Mouse (Mus musculus): Measurements from ENCODE around the gene Ntn5. TPM values are rescaled to one million over a fixed set of nuclear protein-coding genes. Genes with fewer than 3 reads are reported as not detected.
"Not testable (repeated sequence)": the region's sequence is repeated elsewhere in the genome, so short reads cannot be mapped to it uniquely, and the experiment has no call there.

Gene Ntn5
- polyA plus RNA-seq, 1 experiment from 2014 or later = 0.95 TPM

- 64% methylated on average over 8 of the region's 8 CpGs for WGBS
- H3K36me3 ChIP-seq (ENCODE audit: control insufficient read depth, insufficient read depth, low read length) = no peaks in the 10 kb centered on the region
- no peak overlapping the region for H3K27ac ChIP-seq (ENCODE audit: low read length)
- no peaks in the 10 kb centered on the region for H3K27me3 ChIP-seq (ENCODE audit: control insufficient read depth, insufficient read depth, low read depth, low read length)
- no peak overlapping the region for H3K4me2 ChIP-seq (ENCODE audit: low read depth, low read length)
- ATAC-seq (ENCODE audit: low read depth) = no peak
- no peaks in the 10 kb centered on the region for H3K4me1 ChIP-seq (replicated peaks; ENCODE audit: control insufficient read depth, insufficient read depth, low read length)
- no peak overlapping the region for H3K9ac ChIP-seq (ENCODE audit: low read length)
- H3K4me3 ChIP-seq (ENCODE audit: low read length) = no peak overlapping the region
- no peaks in the 10 kb centered on the region for H3K9me3 ChIP-seq (ENCODE audit: control insufficient read depth, low read length)
Measured at GRCm38 (mm10) chr7:45649351-45649750, 34.5 kb upstream of the Ntn5 start.

GRCm38 (mm10) chr7:45650484-45650883, 33.3 kb upstream of the Ntn5 start:
- not testable (repeated sequence) for ATAC-seq (ENCODE audit: low read depth)
- 92% methylated on average over 20 of the region's 20 CpGs for WGBS

GRCm38 (mm10) chr7:45654424-45655047, 29.3 kb upstream of the Ntn5 start:
- Histone ChIP-seq H3K4me1 (replicated peaks; ENCODE audit: control insufficient read depth, insufficient read depth, low read length) (0 out of 2 replicates have a peak, but pooled peaks cover 3% of the 10 kb centered on the region), H3K9ac (ENCODE audit: low read length) (no peak overlapping the region), H3K36me3 (ENCODE audit: control insufficient read depth, insufficient read depth, low read length) (no peaks in the 10 kb centered on the region), H3K27me3 (ENCODE audit: control insufficient read depth, insufficient read depth, low read depth, low read length) (no peaks in the 10 kb centered on the region), H3K4me3 (ENCODE audit: low read length) (peak overlapping the region; percentile 4; the same call in 1 of the 2 replicates), H3K9me3 (ENCODE audit: control insufficient read depth, low read length) (no peaks in the 10 kb centered on the region; the same call in 1 of the 2 replicates), H3K4me2 (ENCODE audit: low read depth, low read length) (peak overlapping the region; percentile 18), H3K27ac (ENCODE audit: low read length) (no peak overlapping the region)
- WGBS = 31% methylated on average over 17 of the region's 17 CpGs
- ATAC-seq (ENCODE audit: low read depth) = peak; percentile 54; the same call in 1 of the 2 replicates

More at GRCm38 (mm10) chr7:45650484-45650883, 33.3 kb upstream of the Ntn5 start:
- not testable (repeated sequence) for H3K9ac ChIP-seq (ENCODE audit: low read length); H3K36me3 ChIP-seq (ENCODE audit: control insufficient read depth, insufficient read depth, low read length); H3K9me3 ChIP-seq (ENCODE audit: control insufficient read depth, low read length); H3K27ac ChIP-seq (ENCODE audit: low read length); H3K27me3 ChIP-seq (ENCODE audit: control insufficient read depth, insufficient read depth, low read depth, low read length); H3K4me3 ChIP-seq (ENCODE audit: low read length); H3K4me2 ChIP-seq (ENCODE audit: low read depth, low read length); H3K4me1 ChIP-seq (replicated peaks; ENCODE audit: control insufficient read depth, insufficient read depth, low read length)

GRCm38 (mm10) chr7:45660746-45661478, 22.9 kb upstream of the Ntn5 start:
- 77% methylated on average over 11 of the region's 11 CpGs for WGBS

GRCm38 (mm10) chr7:45661702-45662101, 22.1 kb upstream of the Ntn5 start:
- not testable (repeated sequence) for H3K27me3 ChIP-seq (ENCODE audit: control insufficient read depth, insufficient read depth, low read depth, low read length); H3K9me3 ChIP-seq (ENCODE audit: control insufficient read depth, low read length); H3K9ac ChIP-seq (ENCODE audit: low read length); H3K4me3 ChIP-seq (ENCODE audit: low read length); H3K27ac ChIP-seq (ENCODE audit: low read length); H3K4me2 ChIP-seq (ENCODE audit: low read depth, low read length); H3K36me3 ChIP-seq (ENCODE audit: control insufficient read depth, insufficient read depth, low read length); ATAC-seq (ENCODE audit: low read depth); H3K4me1 ChIP-seq (replicated peaks; ENCODE audit: control insufficient read depth, insufficient read depth, low read length)
- 89% methylated on average over 6 of the region's 6 CpGs for WGBS

More at GRCm38 (mm10) chr7:45660746-45661478, 22.9 kb upstream of the Ntn5 start:
- Histone ChIP-seq H3K4me3 (ENCODE audit: low read length) (no peak overlapping the region), H3K27ac (ENCODE audit: low read length) (no peak overlapping the region), H3K27me3 (ENCODE audit: control insufficient read depth, insufficient read depth, low read depth, low read length) (no peaks in the 10 kb centered on the region), H3K9me3 (ENCODE audit: control insufficient read depth, low read length) (no peaks in the 10 kb centered on the region; the same call in 1 of the 2 replicates), H3K36me3 (ENCODE audit: control insufficient read depth, insufficient read depth, low read length) (no peaks in the 10 kb centered on the region), H3K4me1 (replicated peaks; ENCODE audit: control insufficient read depth, insufficient read depth, low read length) (peaks cover 9% of the 10 kb centered on the region), H3K4me2 (ENCODE audit: low read depth, low read length) (no peak overlapping the region), H3K9ac (ENCODE audit: low read length) (no peak overlapping the region)
- no peak for ATAC-seq (ENCODE audit: low read depth)

GRCm38 (mm10) chr7:45665303-45666138, 18.3 kb upstream of the Ntn5 start:
- Histone ChIP-seq H3K4me3 (ENCODE audit: low read length) (no peak overlapping the region), H3K36me3 (ENCODE audit: control insufficient read depth, insufficient read depth, low read length) (no peaks in the 10 kb centered on the region), H3K4me2 (ENCODE audit: low read depth, low read length) (0 out of 2 replicates have a peak overlapping the region, but pooled peaks have one; percentile 0), H3K9me3 (ENCODE audit: control insufficient read depth, low read length) (no peaks in the 10 kb centered on the region), H3K27me3 (ENCODE audit: control insufficient read depth, insufficient read depth, low read depth, low read length) (no peaks in the 10 kb centered on the region), H3K27ac (ENCODE audit: low read length) (no peak overlapping the region), H3K4me1 (replicated peaks; ENCODE audit: control insufficient read depth, insufficient read depth, low read length) (peaks cover 9% of the 10 kb centered on the region), H3K9ac (ENCODE audit: low read length) (peak overlapping the region; percentile 24; the same call in 1 of the 2 replicates)
- peak; percentile 66; the same call in 1 of the 2 replicates for ATAC-seq (ENCODE audit: low read depth)
- WGBS = 32% methylated on average over 13 of the region's 13 CpGs

GRCm38 (mm10) chr7:45666161-45666560, 17.7 kb upstream of the Ntn5 start, which contains the start of gene Fut2:
Fut2 (minus strand) TSS chr7:45666394.
- Histone ChIP-seq H3K9ac (ENCODE audit: low read length) (peak within 1 kb of the TSS; percentile 24; the same call in 1 of the 2 replicates), H3K36me3 (ENCODE audit: control insufficient read depth, insufficient read depth, low read length) (no peaks in the 10 kb centered on the region), H3K27ac (ENCODE audit: low read length) (no peak within 1 kb of the TSS), H3K27me3 (ENCODE audit: control insufficient read depth, insufficient read depth, low read depth, low read length) (no peaks in the 10 kb centered on the region), H3K4me3 (ENCODE audit: low read length) (no peak within 1 kb of the TSS), H3K4me2 (ENCODE audit: low read depth, low read length) (0 out of 2 replicates have a peak within 1 kb of the TSS, but pooled peaks have one; percentile 0), H3K9me3 (ENCODE audit: control insufficient read depth, low read length) (no peaks in the 10 kb centered on the region), H3K4me1 (replicated peaks; ENCODE audit: control insufficient read depth, insufficient read depth, low read length) (peaks cover 9% of the 10 kb centered on the region)
- 67% methylated on average over 7 of the region's 7 CpGs for WGBS
- ATAC-seq (ENCODE audit: low read depth) = no peak

- Histone ChIP-seq H3K4me1 (replicated peaks; ENCODE audit: control insufficient read depth, insufficient read depth, low read length) (peaks cover 9% of the 10 kb centered on the region), H3K9me3 (ENCODE audit: control insufficient read depth, low read length) (no peaks in the 10 kb centered on the region), H3K4me3 (ENCODE audit: low read length) (no peak overlapping the region), H3K27me3 (ENCODE audit: control insufficient read depth, insufficient read depth, low read depth, low read length) (no peaks in the 10 kb centered on the region), H3K36me3 (ENCODE audit: control insufficient read depth, insufficient read depth, low read length) (no peaks in the 10 kb centered on the region), H3K9ac (ENCODE audit: low read length) (no peak overlapping the region), H3K4me2 (ENCODE audit: low read depth, low read length) (no peak overlapping the region), H3K27ac (ENCODE audit: low read length) (no peak overlapping the region)
- WGBS = 74% methylated on average over 14 of the region's 14 CpGs
- no peak for ATAC-seq (ENCODE audit: low read depth)
Measured at GRCm38 (mm10) chr7:45667761-45668160, 16.1 kb upstream of the Ntn5 start.

Data from lung, embryonic 16.5 days (tissue).